Mouse (Mus musculus) lung, postnatal 36 days (tissue): Measurements from ENCODE around the gene Gm10309.

Experiments used
- DNase-seq: peaks from one replicate; pipeline ENCODE4 v3.0.0; 2022; ENCODE audit warnings: mixed read lengths

Gene Gm10309

GRCm38 (mm10) chr17:86467967-86468366 lies 37.1 kb downstream of the Gm10309 start:
- no peak for DNase-seq

GRCm38 (mm10) chr17:86467291-86467898 lies 37.6 kb downstream of the Gm10309 start:
- DNase-seq, result no peak

GRCm38 (mm10) chr17:86466871-86467270 lies 38.2 kb downstream of the Gm10309 start:
- no peak for DNase-seq

- DNase-seq, result no peak
Measured at GRCm38 (mm10) chr17:86466412-86466811, 38.6 kb downstream of the Gm10309 start.

- DNase-seq, result no peak
Measured at GRCm38 (mm10) chr17:86465865-86466264, 39.2 kb downstream of the Gm10309 start.

- DNase-seq, result no peak
Measured at GRCm38 (mm10) chr17:86464689-86465363, 40.2 kb downstream of the Gm10309 start.

- no peak for DNase-seq
Measured at GRCm38 (mm10) chr17:86464197-86464596, 40.8 kb downstream of the Gm10309 start.

GRCm38 (mm10) chr17:86463369-86463768 lies 41.7 kb downstream of the Gm10309 start:
- DNase-seq, result no peak

GRCm38 (mm10) chr17:86460645-86461430 lies 44.2 kb downstream of the Gm10309 start:
- no peak for DNase-seq

- no peak for DNase-seq
Measured at GRCm38 (mm10) chr17:86458302-86458980, 46.6 kb downstream of the Gm10309 start.

GRCm38 (mm10) chr17:86456512-86456911 lies 48.5 kb downstream of the Gm10309 start:
- DNase-seq, result no peak

- DNase-seq, result no peak
Measured at GRCm38 (mm10) chr17:86454351-86454706, 50.7 kb downstream of the Gm10309 start.

GRCm38 (mm10) chr17:86453673-86454350 lies 51.2 kb downstream of the Gm10309 start:
- DNase-seq, result no peak

GRCm38 (mm10) chr17:86452934-86453333 lies 52.1 kb downstream of the Gm10309 start:
- no peak for DNase-seq
